Mouse (Mus musculus) left cerebral cortex, postnatal 10 days (tissue): ENCODE measurements around the gene Gprin1. TPM values are rescaled to one million over a fixed set of nuclear protein-coding genes. Genes with fewer than 3 reads are reported as not detected.

Experiments
- DNase-seq, 2 experiments: peaks; one replicate each; pipeline ENCODE4 v3.0.0; 2021 to 2022; ENCODE audit warnings: low spot score in 2 of 2, mixed read lengths in 1 of 2; ENCODE audit errors: extremely low spot score in 1 of 2
- intact Hi-C: fragments of 180-260 bp; cut with DNase I; formaldehyde crosslinking; loops from one replicate; pipeline ENCODE4 v1.15.1; 2025
- total RNA-seq, 2 experiments: library from RNA; stranded (reverse); gene quantifications; 2 replicates each; pipeline ENCODE4 v1.2.3; 2021

Gene Gprin1
- total RNA-seq, 2 experiments from 2014 or later = 213 to 226 TPM

DNA sequence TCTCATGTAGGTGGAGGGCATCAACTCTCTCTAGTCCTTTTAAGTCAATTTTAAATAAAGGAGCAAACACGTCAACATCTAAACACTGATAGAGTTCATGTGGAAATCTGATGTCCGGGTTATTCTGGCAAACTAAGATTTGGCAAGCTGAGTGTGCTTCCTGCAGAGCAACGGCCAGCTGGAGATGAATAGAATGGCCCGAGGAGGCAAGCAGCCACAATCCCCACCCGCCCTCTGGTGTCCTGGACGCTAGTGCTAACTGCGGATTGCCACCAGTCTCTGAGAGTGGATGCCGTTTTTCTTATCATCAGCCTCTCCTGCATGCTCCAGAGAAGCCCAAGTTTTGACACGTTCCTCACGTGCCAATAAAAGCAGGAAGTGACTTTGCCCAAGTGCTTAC is 2.8 kb downstream of the Gprin1 start:
- intact Hi-C loops = no loop called here

GRCm38 (mm10) chr13:54746110-54746509 is 3.6 kb downstream of the Gprin1 start:
- intact Hi-C loops = no loop called here
- no peak for DNase-seq

More for the DNA sequence above, 2.8 kb downstream of the Gprin1 start:
- no peak for DNase-seq

GRCm38 (mm10) chr13:54738213-54738601 is 11.5 kb downstream of the Gprin1 start:
- peak in 1 of 2 experiments; percentile 42 for DNase-seq
- intact Hi-C loops = no loop called here

DNA sequence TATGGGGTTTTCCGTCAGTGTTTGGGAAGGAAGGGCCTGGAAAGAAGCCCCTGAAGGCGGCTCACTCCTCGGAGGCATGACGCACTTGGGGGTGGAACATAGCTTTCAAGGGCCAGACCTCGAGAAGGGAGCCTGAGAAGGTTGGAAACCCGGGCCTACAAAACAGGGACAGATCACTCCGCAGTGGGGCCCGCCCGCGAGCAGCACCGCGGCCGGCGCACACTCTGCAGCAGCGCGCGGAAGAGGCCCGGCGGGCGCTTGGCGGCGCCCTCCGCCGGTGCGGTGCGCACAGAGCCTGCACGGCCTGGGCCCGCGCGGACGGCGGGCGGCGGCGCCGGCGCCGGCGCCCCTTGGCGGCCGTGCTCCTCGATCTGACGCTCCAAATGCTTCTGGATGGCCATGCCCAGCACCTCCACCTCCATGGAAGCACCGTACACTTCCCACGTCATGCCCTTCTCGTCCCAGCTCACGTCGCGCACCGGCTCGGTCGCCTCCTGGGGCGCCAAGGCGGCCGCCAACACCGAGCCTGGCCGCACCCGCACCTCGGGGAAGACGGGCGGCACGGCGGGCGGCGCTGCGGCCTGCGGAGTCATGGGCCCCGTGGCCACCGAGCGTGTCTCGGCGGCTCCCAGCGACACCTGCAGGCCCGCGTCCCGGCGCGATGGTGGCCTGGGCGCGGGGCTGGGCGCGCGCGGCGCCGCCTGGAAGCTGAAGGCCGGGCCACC is 12.0 kb downstream of the Gprin1 start:
- intact Hi-C loops = no loop called here
- DNase-seq = peak in 1 of 2 experiments; percentile 62

DNA sequence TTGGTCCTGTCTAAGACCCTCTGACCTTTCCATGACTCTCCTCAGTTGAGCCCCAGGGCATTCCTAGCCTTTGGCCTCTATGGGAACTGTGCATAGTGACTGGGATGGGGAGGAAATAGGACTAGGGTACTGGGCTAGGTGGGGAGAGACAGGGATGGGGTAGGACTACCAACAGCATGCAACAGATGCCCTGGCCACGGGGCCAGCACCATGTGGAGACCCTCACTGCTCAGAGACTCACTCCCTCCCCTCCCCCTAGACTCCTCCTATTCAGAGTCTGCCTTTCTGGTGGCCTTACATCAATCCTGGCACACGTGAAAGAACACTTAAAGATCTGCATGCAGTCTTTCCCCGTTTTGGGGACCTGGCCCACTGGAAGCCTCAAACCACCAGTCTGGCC is 12.7 kb downstream of the Gprin1 start:
- intact Hi-C loops = no loop called here
- DNase-seq = no peak

- no peak for DNase-seq
- intact Hi-C loops = no loop called here
These were observed 23.5 kb downstream of the Gprin1 start for GRCm38 (mm10) chr13:54726131-54726530.

GRCm38 (mm10) chr13:54723143-54723542 is 26.5 kb downstream of the Gprin1 start:
- no peak for DNase-seq
- intact Hi-C loops = no loop called here

DNA sequence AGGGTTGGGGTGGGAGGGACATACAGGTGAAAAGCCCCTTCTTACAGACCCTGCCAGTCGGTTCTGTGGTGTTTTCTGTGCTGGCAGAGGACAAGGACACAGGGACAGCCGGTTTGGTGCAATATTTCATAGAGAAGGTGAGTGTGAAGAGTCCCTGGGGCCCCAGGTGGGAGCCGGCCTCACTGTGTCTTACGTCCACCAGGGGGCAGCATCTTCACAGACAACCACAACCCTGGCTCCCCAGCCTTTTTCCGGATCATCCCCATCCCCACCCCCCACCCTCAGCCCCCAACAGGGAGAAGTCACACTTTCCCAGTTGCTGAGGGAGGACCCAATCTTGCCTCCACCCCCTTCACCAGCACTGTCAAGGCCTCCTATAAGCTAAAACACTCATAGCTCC is 32.8 kb downstream of the Gprin1 start:
- peak in 1 of 2 experiments; percentile 53 for DNase-seq
- intact Hi-C loops = loop anchor here (5.0 to 10.0 kb wide), 3 partner anchors 80 to 458 kb away; no protein-coding TSS in a partner anchor

GRCm38 (mm10) chr13:54714996-54715395 is 34.7 kb downstream of the Gprin1 start:
- intact Hi-C loops = loop anchor here (5.0 to 10.0 kb wide), 3 partner anchors 82 to 460 kb away; no protein-coding TSS in a partner anchor
- no peak for DNase-seq

- intact Hi-C loops = loop anchor here (10.0 kb wide), 2 partner anchors 360 to 460 kb away; no protein-coding TSS in a partner anchor
- DNase-seq = no peak
These were observed 35.3 kb downstream of the Gprin1 start for GRCm38 (mm10) chr13:54714393-54714792.

- DNase-seq = no peak
- intact Hi-C loops = loop anchor here (10.0 kb wide), 2 partner anchors 364 to 464 kb away; no protein-coding TSS in a partner anchor
These were observed 38.8 kb downstream of the Gprin1 start for GRCm38 (mm10) chr13:54710866-54711265.

- no peak for DNase-seq
- intact Hi-C loops = no loop called here
These were observed 44.8 kb downstream of the Gprin1 start for GRCm38 (mm10) chr13:54704890-54705289.

GRCm38 (mm10) chr13:54702507-54702906 is 47.2 kb downstream of the Gprin1 start:
- no peak for DNase-seq
- intact Hi-C loops = no loop called here

DNA sequence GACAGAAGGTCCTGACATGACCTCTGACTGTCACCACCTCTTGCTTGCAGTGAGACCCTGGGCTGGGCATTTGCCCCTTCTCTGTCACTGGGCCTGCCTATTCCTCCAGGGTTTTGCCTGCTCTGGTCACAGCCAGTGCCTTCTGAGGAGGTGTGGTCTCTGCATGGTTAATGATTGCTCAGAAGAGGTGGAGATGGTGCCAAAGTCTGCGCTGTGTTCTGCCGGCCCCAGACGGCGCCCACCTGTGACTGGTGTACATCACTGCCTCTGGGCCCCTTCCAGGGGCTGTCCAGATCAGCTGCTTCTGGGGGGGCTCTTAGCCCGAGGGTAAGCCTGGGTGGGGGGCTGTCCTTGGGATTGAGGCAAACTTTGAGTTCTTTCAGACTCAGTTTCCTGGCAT is 48.4 kb downstream of the Gprin1 start, which contains the start of gene Cdhr2:
Gene Cdhr2, plus strand, starts transcription at position 219 of the 400 bp plus-strand sequence.
- intact Hi-C loops = no loop called here
- DNase-seq = peak in 1 of 2 experiments; percentile 24

DNA sequence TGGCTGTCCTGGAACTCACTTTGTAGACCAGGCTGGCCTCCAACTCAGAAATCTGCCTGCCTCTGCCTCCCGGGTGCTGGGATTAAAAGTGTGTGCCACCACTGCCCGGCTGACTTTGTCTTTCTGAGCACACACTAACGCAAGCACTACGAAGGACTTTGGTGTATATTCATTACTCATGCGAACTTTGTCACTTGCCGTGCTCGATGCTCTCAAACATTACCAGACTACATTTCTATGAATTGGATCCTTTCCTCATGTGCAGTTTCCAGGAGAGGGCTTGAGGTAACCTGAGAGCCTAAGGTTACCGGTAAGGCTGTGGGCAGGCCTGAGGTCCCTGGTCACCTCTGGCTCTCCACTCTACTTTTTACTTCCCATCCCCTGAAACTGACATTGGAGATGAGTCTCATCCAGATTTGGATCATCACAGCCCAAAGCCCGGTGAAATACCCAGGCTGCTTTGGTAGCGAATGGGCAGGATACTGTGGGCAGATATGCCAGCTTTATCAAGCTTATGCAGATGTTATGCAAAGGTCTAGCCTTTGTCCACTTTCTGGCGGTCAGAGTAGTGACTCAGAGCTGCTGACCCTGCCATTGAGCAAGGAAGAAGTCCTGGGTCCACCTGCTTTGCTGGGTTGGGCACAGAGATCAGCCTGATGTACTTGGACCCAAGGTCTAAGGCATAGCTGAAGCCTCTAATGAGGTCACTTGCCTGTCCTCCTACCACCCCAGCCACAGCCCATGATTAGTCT is 54.0 kb downstream of the Gprin1 start:
- intact Hi-C loops = no loop called here
- no peak for DNase-seq

DNA sequence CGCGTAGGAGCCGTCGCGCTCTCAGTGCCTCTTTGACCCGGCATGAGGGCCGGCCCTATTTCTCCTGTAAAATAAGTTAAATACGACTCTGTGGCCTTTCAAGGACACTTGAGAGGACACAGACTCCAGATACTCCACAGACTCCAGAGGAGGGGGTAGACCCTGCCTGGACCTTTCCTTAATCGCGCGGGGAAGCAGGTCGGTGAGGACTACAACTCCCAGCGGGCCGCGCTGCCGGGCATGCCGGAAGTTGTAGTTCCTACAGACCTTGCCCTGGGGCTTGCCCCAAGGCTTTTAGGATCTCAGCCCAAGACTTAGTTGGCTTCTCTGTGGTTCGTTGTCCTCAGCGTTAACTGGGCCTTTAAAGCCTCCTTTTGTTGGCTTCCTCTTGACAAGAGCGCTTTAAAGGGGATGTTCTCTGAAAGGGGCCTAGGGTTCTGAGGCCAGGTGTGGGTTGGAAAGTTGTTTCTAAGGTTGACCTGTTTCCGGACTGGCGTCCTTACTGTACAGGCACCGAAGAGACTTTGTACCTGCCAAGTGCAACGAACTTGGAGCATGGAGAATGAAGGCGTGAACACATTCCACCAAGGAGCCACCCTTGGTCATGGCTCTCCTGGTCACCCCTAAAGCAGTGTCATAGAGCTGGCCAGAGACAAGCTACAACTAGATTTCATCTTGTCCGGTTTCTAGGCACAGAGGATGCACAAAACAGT is 55.2 kb downstream of the Gprin1 start:
- peak; percentile 84 to 89 for DNase-seq
- intact Hi-C loops = no loop called here

- DNase-seq = peak; percentile 98 to 100
- intact Hi-C loops = no loop called here
These were observed 55.9 kb downstream of the Gprin1 start, which contains the start of gene Rnf44 for GRCm38 (mm10) chr13:54693558-54694347. Gene Rnf44 (minus strand): TSS chr13:54693907.
